Mouse (Mus musculus): ENCODE data around the gene Retreg3.

The Retreg3 gene

GRCm38 (mm10) chr11:101120545-101121188, 974 bp upstream of the Retreg3 start:
- DNase-seq (ENCODE audit: low read depth, low spot score) = no peak

GRCm38 (mm10) chr11:101119131-101119760, 447 bp downstream of the Retreg3 start:
- DNase-seq (ENCODE audit: low read depth, low spot score) = no peak

- DNase-seq (ENCODE audit: low read depth, low spot score) = no peak
Observed at GRCm38 (mm10) chr11:101118105-101118504, 1.6 kb downstream of the Retreg3 start.

DNA sequence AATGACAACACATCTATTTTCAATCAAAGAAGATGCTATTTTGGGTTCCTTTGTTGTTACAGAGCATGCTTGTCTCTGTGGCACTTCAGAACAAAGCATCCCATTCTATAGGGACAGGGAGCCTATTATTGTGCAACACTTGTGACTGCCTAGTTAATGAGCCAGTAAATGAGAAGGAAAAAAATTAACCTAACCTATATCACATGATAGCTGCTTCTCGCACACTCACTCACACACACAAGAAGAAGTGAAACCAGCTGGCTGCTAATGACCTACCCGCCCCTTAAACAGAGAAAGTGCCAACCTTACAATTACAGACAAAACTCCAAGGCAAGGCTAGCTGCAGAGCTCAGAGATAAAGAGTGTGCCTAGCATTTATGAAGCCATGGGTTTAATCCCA, 4.1 kb downstream of the Retreg3 start:
- peak; percentile 79 for DNase-seq (ENCODE audit: low read depth, low spot score)

DNA sequence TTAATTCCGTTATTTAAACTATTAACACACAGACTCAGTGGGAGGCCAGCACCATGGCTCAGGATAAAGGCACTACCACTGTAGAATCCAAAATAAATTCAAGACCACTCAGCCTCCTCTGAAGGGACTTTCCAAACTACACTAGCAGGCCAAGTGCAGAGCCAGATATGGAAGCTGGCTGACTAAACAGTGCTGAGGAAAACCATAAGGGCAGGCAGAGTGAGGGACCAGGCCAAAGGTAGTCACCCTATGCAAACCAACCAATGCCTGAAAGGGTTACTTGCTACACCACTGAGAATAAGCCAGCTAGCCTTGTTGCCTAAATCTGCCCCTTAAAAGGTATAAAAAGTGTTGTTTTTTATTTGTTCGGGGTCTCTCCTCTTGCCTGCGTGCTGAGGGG, 7.5 kb downstream of the Retreg3 start:
- no peak for DNase-seq (ENCODE audit: low read depth, low spot score)

DNA sequence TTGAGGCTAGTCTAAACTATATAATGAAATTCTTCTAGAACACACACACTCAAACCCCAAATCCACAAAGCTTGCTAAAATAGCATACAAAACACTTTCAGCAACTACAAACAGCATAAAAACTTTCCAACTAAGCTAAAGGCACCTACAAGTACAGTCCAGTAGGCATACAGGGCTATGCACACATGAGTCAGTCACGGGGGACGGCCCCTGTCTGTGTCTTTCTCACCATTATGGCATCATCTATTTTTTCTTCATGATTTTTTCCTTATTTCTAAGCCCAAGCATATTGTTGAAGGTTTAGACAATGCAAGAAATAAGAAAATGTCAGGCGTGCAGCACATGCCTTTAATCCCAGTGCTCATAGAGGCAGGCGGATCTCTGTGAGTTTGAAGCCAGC, 8.5 kb downstream of the Retreg3 start:
- no peak for DNase-seq (ENCODE audit: low read depth, low spot score)

- DNase-seq (ENCODE audit: low read depth, low spot score) = no peak
Observed at GRCm38 (mm10) chr11:101110708-101111107, 9.0 kb downstream of the Retreg3 start.

GRCm38 (mm10) chr11:101109351-101109750, 10.3 kb downstream of the Retreg3 start:
- DNase-seq (ENCODE audit: low read depth, low spot score) = no peak

GRCm38 (mm10) chr11:101103011-101103410, 16.7 kb downstream of the Retreg3 start:
- DNase-seq (ENCODE audit: low read depth, low spot score) = no peak

DNA sequence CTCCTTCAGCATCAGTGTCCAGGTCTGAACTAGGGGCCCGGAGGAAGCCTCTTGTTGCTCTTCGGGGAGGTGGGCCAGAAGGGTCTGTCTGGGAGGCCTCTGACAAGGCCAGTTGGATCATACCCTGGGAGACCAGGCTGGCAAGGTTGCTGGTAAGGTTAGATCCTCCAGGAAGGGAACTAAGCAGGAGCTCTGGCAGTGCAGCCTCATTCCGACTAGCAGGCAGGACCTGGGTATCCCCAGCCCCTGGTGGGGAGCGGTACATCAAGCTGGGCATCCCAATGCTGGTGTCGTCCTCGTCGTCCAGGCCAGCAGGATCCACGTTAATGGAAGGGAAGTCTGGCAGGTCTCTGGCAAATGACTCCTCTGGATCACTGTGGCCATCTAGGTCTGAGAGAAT, 21.5 kb downstream of the Retreg3 start:
- no peak for DNase-seq (ENCODE audit: low read depth, low spot score)

- DNase-seq (ENCODE audit: low read depth, low spot score) = peak; percentile 98
Observed at GRCm38 (mm10) chr11:101095314-101096024, 24.2 kb downstream of the Retreg3 start, which contains the start of gene Psmc3ip. Gene Psmc3ip, minus strand, starts transcription at chr11:101095436.

DNA sequence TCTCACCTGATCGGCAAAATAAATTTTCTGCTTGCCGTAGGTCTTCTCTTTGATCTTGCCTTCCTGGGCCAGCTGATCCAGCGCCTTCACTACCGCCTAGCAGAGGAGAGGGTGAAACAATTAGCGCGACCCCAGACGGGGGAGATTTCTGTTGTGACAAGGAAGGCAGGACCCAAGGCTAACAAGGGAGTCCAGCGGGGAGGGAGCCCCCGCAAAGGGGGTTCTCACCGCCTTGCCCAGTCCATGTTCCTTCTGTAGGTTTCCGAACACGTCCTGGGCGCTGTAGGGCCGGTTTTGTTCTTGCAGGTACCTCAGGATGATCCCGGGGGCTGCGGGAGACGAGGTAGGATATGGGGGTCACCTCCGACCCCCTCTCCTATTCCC, 24.8 kb downstream of the Retreg3 start:
- DNase-seq (ENCODE audit: low read depth, low spot score) = no peak

- DNase-seq (ENCODE audit: low read depth, low spot score) = no peak
Observed at GRCm38 (mm10) chr11:101089931-101090330, 29.8 kb downstream of the Retreg3 start.

GRCm38 (mm10) chr11:101087682-101088055, 32.0 kb downstream of the Retreg3 start:
- DNase-seq (ENCODE audit: low read depth, low spot score) = no peak

DNA sequence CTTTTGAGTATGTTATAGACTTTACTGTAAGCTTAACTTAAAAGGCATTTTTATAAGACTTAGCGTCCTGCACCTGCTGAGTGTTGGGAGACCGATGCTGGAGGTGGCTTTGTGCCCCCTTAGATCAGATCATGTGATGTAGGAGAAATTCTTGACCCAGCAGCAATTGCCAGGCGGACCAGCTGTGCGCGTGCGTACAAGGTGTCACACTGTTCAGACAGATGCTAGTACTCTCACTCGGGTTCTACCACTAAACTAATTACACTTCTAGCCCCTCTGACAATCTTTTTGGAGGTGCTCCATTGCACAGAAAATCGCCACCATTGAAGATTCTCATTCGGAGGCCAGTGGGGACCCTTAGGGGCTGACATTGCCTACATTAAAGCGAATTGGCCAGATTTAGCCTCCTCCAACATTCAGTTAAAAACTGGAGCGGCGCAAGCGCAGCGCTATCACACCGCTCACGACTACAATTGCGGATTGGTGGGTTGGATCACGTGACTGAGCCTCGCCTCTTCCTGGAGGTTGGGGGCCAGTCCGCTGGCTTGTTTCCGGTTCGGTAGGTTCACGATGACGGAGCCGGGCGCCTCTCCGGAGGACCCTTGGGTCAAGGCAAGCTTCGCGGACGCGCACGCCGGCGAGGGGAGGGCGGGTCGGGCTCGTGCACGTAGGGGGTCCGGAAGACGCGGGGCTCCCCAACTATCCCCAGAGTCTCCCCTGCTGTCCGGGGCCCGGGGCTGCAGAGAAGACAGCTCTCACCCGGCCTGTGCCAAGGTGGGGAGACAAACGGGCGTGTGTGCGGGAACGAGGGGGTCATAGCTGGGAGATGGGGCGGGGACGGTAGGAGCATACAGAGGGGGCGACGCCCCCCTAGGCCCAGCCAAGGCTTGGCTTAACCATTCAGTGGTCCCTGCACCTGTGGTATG, 32.7 kb downstream of the Retreg3 start, which contains the start of gene Mlx:
TSS of gene Mlx (plus strand) at position 522 of the 926 bp plus-strand sequence.
- DNase-seq (ENCODE audit: low read depth, low spot score) = peak; percentile 97

DNA sequence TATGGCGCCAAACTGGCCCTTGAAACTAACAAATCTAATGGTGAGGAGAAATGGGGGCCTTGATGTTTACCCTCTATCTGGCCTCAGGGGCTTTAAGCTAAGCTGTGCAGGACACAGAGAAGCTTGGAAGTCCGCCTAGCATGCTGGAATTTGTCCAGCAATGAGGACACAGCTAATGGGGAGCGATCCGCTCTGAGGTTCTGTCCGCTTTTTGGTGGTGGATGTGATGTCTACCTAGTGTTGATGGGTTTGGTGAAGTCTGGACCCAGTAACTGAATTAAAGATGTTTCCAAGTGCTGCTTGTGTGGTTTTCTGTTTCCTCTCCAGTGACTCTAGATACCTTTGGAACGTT, 33.4 kb downstream of the Retreg3 start:
- DNase-seq (ENCODE audit: low read depth, low spot score) = no peak

GRCm38 (mm10) chr11:101085617-101086322, 33.9 kb downstream of the Retreg3 start:
- DNase-seq (ENCODE audit: low read depth, low spot score) = no peak

DNA sequence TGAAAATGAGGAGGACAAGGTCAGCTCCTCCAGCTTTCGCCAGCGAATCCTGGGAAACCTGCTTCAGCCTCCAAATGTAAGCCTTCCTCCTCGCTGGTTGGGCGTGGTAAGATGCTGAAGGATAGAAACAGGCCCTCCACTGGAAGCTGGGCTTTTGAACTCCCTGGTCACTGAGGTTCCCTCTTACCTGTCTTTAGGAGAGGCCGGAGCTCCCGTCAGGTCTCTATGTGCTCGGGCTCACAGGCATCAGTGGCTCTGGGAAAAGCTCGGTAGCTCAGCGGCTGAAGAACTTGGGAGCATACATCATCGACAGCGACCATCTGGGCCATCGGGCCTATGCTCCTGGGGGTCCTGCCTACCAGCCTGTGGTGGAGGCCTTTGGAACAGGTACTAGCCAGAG, 34.9 kb downstream of the Retreg3 start:
- no peak for DNase-seq (ENCODE audit: low read depth, low spot score)

GRCm38 (mm10) chr11:101084246-101084645, 35.4 kb downstream of the Retreg3 start:
- DNase-seq (ENCODE audit: low read depth, low spot score) = no peak

GRCm38 (mm10) chr11:101083083-101083697, 36.5 kb downstream of the Retreg3 start:
- no peak for DNase-seq (ENCODE audit: low read depth, low spot score)
